Mouse (Mus musculus) spleen, adult 2 months (tissue): ENCODE measurements around the gene Kalrn.

Source experiments
- CTCF ChIP-seq: fragments of 200-500 bp; IDR thresholded peaks from 2 replicates; pipeline ENCODE4 v1.5.1; 2011; ENCODE audit warnings: mild to moderate bottlenecking, inconsistent platforms; ENCODE audit not compliant: insufficient read depth, insufficient read length, insufficient replicate concordance; ENCODE audit errors: extremely low read depth
- POLR2A ChIP-seq: fragments of 200-500 bp; IDR thresholded peaks from 2 replicates; pipeline ENCODE4 v1.6.1; 2011; ENCODE audit warnings: low read depth, low read length, inconsistent platforms

- TF ChIP-seq CTCF = no peak
- TF ChIP-seq POLR2A = no peak
These were observed 261.8 kb downstream of the Kalrn start for GRCm38 (mm10) chr16:34311577-34311976.
